Mouse (Mus musculus): Measurements from ENCODE around the gene Cyp46a1.

- TF ChIP-seq POLR2A (IDR thresholded peaks at IDR 0.05; ENCODE audit: insufficient read length, low read depth) (no peak), MAX (IDR thresholded peaks at IDR 0.05; ENCODE audit: low read depth) (no peak)
These were observed 16.9 kb upstream of the Cyp46a1 start for GRCm38 (mm10) chr12:108317201-108317738.

All from myocyte (in vitro differentiated cells).